Mouse (Mus musculus): ENCODE measurements around the gene Rfx6.

Rfx6 gene

DNA sequence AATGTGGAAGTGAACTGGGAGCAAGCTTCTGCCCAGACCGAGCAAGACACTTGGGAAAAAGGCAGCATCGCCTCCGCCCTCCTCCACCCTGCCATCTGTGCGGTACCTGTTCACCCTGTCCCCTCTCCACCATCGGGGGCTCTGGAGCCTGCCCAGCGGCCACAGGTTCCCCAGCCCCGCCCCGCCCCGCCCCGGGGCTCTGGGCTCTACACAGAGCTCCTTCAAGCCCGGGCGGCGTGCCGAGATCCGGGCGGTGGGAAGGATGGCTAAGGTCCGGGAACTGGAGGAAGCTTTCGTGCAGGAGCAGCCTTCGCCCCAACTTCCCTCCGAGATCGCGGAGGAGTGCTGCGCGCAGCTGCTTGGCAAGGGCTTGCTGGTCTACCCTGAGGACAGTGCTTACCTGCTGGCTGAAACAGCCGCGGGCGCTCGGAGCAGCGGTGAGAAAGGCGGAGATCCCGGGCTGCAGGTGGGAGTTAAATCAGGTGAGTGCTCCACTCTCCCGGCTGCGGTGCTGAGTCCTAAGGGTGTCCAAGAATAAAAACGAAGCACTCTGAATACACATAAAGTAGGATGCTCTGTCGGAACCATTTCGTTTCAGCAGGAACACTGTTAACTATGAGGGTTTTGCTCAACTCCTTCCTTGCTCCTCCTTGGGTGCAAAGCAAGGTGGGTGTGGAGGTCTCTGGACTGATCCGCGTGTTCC lies at the start of gene Rfx6:
Gene Rfx6, plus strand, starts transcription at position 209 of the 703 bp plus-strand sequence.
- in situ Hi-C loops (cut with MboI, MseI): no loop called here

DNA sequence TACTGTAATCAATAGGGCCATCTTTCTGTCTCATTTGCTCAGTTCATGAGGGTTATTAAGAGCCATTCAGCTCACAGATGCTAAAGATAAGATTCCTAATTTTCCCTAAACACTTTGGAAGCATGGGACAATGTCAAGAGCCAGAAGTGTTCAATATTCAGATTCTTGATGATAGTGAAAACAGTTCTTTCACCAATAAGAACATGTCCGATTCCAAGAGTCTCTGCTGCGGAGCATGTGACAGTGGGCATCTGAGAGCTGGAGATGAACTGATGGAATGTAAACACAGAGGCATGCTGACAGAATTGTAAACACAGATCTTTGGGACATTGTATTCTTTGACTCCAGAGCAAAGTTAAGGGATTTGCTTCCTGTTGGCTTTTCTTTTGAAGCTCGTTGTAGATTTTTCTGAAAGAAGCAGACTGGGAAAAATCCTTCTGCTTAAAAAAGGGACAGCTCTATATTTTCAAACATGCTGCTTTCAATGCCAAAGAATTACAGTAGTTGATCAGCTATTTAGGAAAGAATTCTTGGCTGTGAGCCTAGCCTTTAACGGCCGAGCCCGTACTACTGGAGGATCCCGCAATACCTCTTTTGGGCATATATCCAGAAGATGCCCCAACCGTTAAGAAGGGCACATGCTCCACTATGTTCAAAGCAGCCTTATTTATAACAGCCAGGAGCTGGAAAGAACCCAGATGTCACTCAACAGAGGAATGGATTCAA lies 46.0 kb upstream of the Rfx6 start, which contains the start of gene Gprc6a:
Gene Gprc6a, minus strand, starts transcription at position 51 of the 726 bp plus-strand sequence.
- in situ Hi-C loops (cut with MboI, MseI): no loop called here

GRCm38 (mm10) chr10:51649506-51650221 lies 27.9 kb upstream of the Rfx6 start:
- in situ Hi-C loops (cut with MboI, MseI): no loop called here

DNA sequence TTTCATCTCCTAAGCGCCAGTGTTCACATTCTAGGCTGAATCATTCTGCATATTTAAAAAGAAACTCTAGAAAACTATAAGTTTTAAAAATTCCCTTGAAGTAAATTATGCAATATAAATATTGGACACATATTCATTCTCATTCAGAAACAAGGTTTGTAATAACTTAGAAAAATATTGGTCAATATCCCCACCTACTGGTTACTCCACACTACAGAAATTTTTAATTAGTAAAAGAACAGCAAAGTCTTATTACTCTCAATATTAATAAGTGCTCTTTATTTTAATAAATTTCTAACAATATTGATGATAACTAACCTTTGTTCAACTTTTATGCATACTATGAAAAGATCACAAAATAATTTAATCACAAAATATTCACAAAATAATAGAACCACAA lies 20.2 kb upstream of the Rfx6 start:
- in situ Hi-C loops (cut with MboI, MseI): no loop called here

DNA sequence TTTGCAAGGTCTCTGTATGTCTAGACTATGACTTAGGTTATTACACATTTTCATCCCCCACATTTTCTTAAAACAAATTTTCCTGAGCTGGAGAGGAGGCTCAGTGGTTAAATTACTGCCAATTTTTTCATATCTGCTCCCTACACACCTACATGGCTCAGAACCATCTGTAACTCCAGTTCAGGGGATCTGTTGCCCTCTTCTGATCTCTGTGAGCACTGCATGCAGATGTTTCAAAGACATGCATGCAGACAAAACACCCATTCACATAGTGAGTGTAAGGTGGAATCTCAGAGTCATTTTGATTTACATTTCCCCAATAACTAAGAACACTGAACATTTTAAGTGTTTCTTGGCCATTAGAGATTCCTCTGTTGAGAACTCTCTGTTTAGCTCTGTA lies 8.2 kb upstream of the Rfx6 start:
- in situ Hi-C loops (cut with MboI, MseI): no loop called here

DNA sequence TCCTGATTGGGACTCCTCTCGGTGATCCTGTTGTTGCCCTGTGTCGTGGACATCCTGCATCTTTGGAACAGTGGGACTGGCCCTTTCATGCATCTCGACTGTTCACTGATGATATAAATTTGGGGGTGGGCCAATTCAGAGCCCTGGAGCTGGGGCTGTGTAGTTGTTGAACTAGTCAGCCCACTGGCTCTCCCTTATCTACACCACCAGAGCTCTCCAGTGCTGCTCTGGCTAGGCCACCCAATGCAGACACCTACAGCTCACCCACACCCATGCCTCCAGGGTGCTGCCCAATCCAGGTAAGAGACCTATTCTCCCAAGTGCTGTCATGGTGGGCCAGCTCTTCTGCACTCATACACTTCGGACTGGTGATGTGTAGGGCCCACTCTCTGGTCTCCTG lies 6.0 kb upstream of the Rfx6 start:
- in situ Hi-C loops (cut with MboI, MseI): no loop called here

GRCm38 (mm10) chr10:51672082-51672779 lies 5.3 kb upstream of the Rfx6 start:
- in situ Hi-C loops (cut with MboI, MseI): no loop called here

GRCm38 (mm10) chr10:51678251-51678639 lies 689 bp downstream of the Rfx6 start:
- in situ Hi-C loops (cut with MboI, MseI): no loop called here

DNA sequence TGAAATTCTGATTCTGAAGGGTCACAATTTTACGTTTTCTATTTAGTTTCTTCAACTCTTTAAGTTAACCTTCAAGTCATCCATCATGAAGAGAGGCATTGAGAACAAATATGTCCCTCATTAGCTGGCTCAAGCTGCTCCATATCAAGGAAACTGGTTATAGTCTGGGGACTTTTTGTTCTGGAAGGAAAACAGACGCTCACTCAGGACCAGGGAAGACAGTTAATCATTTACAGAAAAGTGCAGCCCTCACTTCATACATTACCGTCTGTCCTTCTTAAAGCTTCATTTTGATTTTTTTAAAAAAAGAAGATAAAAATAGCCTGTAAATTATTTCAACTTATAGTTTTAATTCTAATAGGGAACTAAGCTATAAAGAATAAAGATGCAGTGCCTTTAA lies 43.3 kb downstream of the Rfx6 start:
- in situ Hi-C loops (cut with MboI, MseI): no loop called here

DNA sequence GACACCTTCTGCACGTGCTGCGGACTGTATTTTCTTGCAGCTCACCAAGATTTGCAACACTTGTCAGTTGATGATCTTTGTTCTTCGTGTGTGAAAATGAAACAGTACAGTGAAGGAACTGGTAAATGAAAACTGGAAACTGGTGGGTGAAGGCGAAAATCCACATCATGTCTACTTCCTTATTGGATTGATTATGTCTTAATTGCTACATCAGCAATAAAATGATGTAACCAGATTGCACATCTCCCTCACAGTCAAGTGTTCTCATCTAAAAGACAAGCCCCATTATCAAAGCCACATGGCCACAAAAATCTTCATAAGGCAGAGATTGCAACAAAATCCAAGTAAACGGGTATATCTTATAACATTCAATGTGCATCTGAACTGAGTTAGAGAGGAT lies 83.9 kb downstream of the Rfx6 start:
- in situ Hi-C loops (cut with MboI, MseI): no loop called here

GRCm38 (mm10) chr10:51763241-51763640 lies 85.7 kb downstream of the Rfx6 start:
- in situ Hi-C loops (cut with MboI, MseI): no loop called here

DNA sequence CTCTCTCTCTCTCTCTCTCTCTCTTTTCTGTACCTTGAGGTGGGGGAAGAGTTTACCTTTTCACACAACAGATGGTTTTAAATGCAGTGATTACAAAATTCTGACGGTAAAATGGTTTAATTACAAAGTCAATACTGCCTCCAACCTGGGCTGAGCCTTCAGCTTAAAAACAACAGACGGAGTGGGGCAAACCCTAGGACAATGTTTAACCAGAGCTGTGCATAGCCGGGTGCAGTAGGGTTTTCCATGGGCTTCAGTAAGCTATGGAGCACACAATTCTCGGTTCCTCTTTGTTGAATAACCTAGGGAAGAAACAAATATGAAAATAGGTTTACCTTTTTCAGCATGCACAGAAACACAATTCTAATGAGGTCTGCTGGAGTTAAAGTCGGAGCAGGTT lies 90.9 kb downstream of the Rfx6 start:
- in situ Hi-C loops (cut with MboI, MseI): no loop called here

GRCm38 (mm10) chr10:51769252-51769651 lies 91.7 kb downstream of the Rfx6 start:
- in situ Hi-C loops (cut with MboI, MseI): no loop called here

GRCm38 (mm10) chr10:51779648-51780047 lies 102.1 kb downstream of the Rfx6 start:
- in situ Hi-C loops (cut with MboI, MseI): no loop called here

Data from T-helper 1 cell (primary cell).